ENCODE assay signal across 10 mouse cellular contexts in the genomic region with DNA sequence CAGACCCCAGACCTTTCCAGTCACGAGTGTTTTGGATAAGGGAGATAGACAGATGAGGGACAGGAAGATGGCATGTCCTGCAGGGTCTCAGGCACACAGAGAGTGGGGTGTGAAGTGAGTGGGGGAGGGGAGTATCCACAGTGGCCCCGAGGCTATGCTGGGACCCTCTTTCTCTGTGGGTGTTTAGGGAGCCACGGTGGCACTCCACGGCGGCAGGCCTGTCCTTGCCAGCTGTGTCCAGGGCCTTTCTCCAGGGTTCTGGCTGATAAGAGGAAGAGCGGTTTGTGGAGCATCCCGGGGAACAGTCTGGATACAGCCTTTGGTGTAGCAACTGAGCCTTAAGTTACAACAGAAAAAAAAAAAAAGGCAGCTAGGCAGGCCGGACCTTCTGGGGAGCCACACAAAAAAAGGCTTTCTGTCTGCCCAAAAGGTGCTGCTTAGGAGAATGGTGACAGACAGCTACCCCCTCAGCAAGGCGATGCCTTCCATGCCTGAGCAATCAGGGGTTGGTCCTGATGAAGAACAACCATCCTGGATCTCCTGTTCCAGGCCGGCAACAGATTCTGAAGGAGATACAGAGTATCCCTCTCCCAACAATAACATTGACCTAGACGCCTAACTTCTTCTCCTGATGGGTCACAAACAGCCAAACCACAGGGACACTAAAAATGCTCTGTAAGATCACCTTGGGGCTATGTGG.
A peak's percentile ranks its signal among the peaks of the same experiment; 100 is the strongest.
DNase-seq lines count a peak whose midpoint lies in the region; ATAC-seq and TF ChIP-seq lines count a peak whose summit lies in the region.
"Had no signal": no experiment of that assay in that cellular context is flagged by ENCODE, and none has a peak within 500 bp of the region (broad histone marks: within the 10 kb centered on the region; RNA-seq: fewer than 3 reads in every experiment).

No protein-coding gene starts in this region.

- TF ChIP-seq POLR2A in spleen, adult 2 months (IDR thresholded peaks at IDR 0.05; ENCODE audit: low read depth, low read length) = no peak
- no peak for TF ChIP-seq POLR2A in small intestine, adult 2 months (IDR thresholded peaks at IDR 0.05; ENCODE audit: low read depth, low read length)

- H3K9ac ChIP-seq in forebrain, embryonic 13.5 days = no peak overlapping the region
- no peak overlapping the region for H3K9ac ChIP-seq in forebrain, embryonic 15.5 days (replicated peaks)
- H3K9ac ChIP-seq in kidney, embryonic 15.5 days = no peak overlapping the region

- WGBS in forebrain, embryonic 13.5 days = 80% methylated on average over 11 of the region's 11 CpGs
- 78% methylated on average over 11 of the region's 11 CpGs for WGBS in forebrain, embryonic 15.5 days
- WGBS in kidney, embryonic 15.5 days = 65% methylated on average over 11 of the region's 11 CpGs
- WGBS in spleen, adult 2 months = 83% methylated on average over 11 of the region's 11 CpGs
- 83% methylated on average over 11 of the region's 11 CpGs for WGBS in small intestine, adult 2 months

- ATAC-seq in forebrain, embryonic 13.5 days = no peak
- ATAC-seq in forebrain, embryonic 15.5 days (replicated peaks) = no peak
- no peak for ATAC-seq in kidney, embryonic 15.5 days (replicated peaks; ENCODE audit: low FRiP score)
- ATAC-seq: Patski had no signal

- H3K27me3 ChIP-seq in forebrain, embryonic 13.5 days = no peaks in the 10 kb centered on the region
- H3K27me3 ChIP-seq in forebrain, embryonic 15.5 days = no peaks in the 10 kb centered on the region
- no peaks in the 10 kb centered on the region for H3K27me3 ChIP-seq in kidney, embryonic 15.5 days
- H3K27me3 ChIP-seq in spleen, adult 2 months (ENCODE audit: control insufficient read depth, insufficient read depth, low read length) = no peaks in the 10 kb centered on the region
- H3K27me3 ChIP-seq in small intestine, adult 2 months (ENCODE audit: control insufficient read depth, insufficient read depth, low read length) = no peaks in the 10 kb centered on the region
- H3K27me3 ChIP-seq: Patski had no signal

- H3K4me1 ChIP-seq in forebrain, embryonic 13.5 days = peaks cover 10% of the 10 kb centered on the region
- peaks cover 7% of the 10 kb centered on the region; the same call in 1 of the 2 replicates for H3K4me1 ChIP-seq in forebrain, embryonic 15.5 days
- peaks cover 85% of the 10 kb centered on the region for H3K4me1 ChIP-seq in kidney, embryonic 15.5 days
- peaks cover 48% of the 10 kb centered on the region for H3K4me1 ChIP-seq in spleen, adult 2 months (ENCODE audit: control insufficient read depth, insufficient read depth, insufficient read length)
- H3K4me1 ChIP-seq in small intestine, adult 2 months (ENCODE audit: control insufficient read depth, insufficient read depth, insufficient read length, low read length) = peaks cover 53% of the 10 kb centered on the region

- H3K36me3 ChIP-seq in forebrain, embryonic 13.5 days (ENCODE audit: poor library complexity, severe bottlenecking) = no peaks in the 10 kb centered on the region
- no peaks in the 10 kb centered on the region for H3K36me3 ChIP-seq in forebrain, embryonic 15.5 days
- no peaks in the 10 kb centered on the region for H3K36me3 ChIP-seq in kidney, embryonic 15.5 days
- H3K36me3 ChIP-seq in spleen, adult 2 months (ENCODE audit: control insufficient read depth, insufficient read depth, low read length) = no peaks in the 10 kb centered on the region
- H3K36me3 ChIP-seq in small intestine, adult 2 months (ENCODE audit: control insufficient read depth, insufficient read depth, low read length) = no peaks in the 10 kb centered on the region

- peak overlapping the region; percentile 54 for H3K4me2 ChIP-seq in forebrain, embryonic 13.5 days
- no peak overlapping the region for H3K4me2 ChIP-seq in forebrain, embryonic 15.5 days (replicated peaks)
- H3K4me2 ChIP-seq in kidney, embryonic 15.5 days = no peak overlapping the region

- H3K4me3 ChIP-seq in forebrain, embryonic 13.5 days = no peak overlapping the region
- H3K4me3 ChIP-seq in forebrain, embryonic 15.5 days = no peak overlapping the region
- H3K4me3 ChIP-seq in kidney, embryonic 15.5 days (replicated peaks) = no peak overlapping the region
- no peak overlapping the region for H3K4me3 ChIP-seq in spleen, adult 2 months (ENCODE audit: extremely low read depth, insufficient read depth, insufficient read length)
- H3K4me3 ChIP-seq in small intestine, adult 2 months (ENCODE audit: low read depth, low read length) = no peak overlapping the region
- H3K4me3 ChIP-seq: myocyte had no signal

- DNase-seq in kidney, adult 11 months = no peak
- DNase-seq in spleen, adult 2 months (ENCODE audit: low read depth in 1 of 2, low spot score in 2 of 2) = no peak
- DNase-seq in spleen, postnatal 36 days (ENCODE audit: low spot score in 2 of 2) = no peak
- DNase-seq in Muller cell, postnatal 12 days (ENCODE audit: inconsistent ontology term) = no peak

- no peaks in the 10 kb centered on the region for H3K9me3 ChIP-seq in forebrain, embryonic 13.5 days (replicated peaks)
- H3K9me3 ChIP-seq in forebrain, embryonic 15.5 days = no peaks in the 10 kb centered on the region
- no peaks in the 10 kb centered on the region for H3K9me3 ChIP-seq in kidney, embryonic 15.5 days (replicated peaks)

- H3K27ac ChIP-seq in forebrain, embryonic 13.5 days = no peak overlapping the region
- H3K27ac ChIP-seq in forebrain, embryonic 15.5 days (replicated peaks) = no peak overlapping the region
- H3K27ac ChIP-seq in kidney, embryonic 15.5 days = peak overlapping the region; percentile 34; the same call in 1 of the 2 replicates
- H3K27ac ChIP-seq in spleen, adult 2 months (ENCODE audit: insufficient read depth, low read length) = 0 out of 2 replicates have a peak overlapping the region, but pooled peaks have one; percentile 31
- H3K27ac ChIP-seq in small intestine, adult 2 months (ENCODE audit: insufficient read depth, low read depth, low read length) = peak overlapping the region; percentile 15; the same call in 1 of the 2 replicates

- TF ChIP-seq CTCF in spleen, adult 2 months (IDR thresholded peaks at IDR 0.05; ENCODE audit: extremely low read depth, insufficient read depth, insufficient read length, insufficient replicate concordance) = no peak
- TF ChIP-seq CTCF in small intestine, adult 2 months (IDR thresholded peaks at IDR 0.05; ENCODE audit: extremely low read depth, insufficient read length, insufficient replicate concordance, low read depth, low read length) = no peak

Comparison
In these comparisons a context has a peak if more than half of its experiments do, and no peak if none do; other contexts are left out.
1. H3K27ac ChIP-seq: peak in kidney, embryonic 15.5 days (single experiment), spleen, adult 2 months (single experiment) and small intestine, adult 2 months (single experiment); none in forebrain, embryonic 13.5 days (single experiment) and forebrain, embryonic 15.5 days (single experiment).